Mouse (Mus musculus): Measurements from ENCODE around the gene Gm26620. TPM values are rescaled to one million over a fixed set of nuclear protein-coding genes. Genes with fewer than 3 reads are reported as not detected.

Gm26620 gene
- polyA plus RNA-seq, 1 experiment from 2014 or later: 1.1 TPM

Other genes starting within 250 kb of the Gm26620 start
- gene Olfml2b, start 240.5 kb upstream of the Gm26620 start, polyA plus RNA-seq (2015; fragmentation: Nextera tagmentation; extraction: Ambion mirVana): 11.1 and 12.2 TPM in 2 replicates
- 7.7 and 8.1 TPM in 2 replicates for gene Atf6, start 17.3 kb upstream of the Gm26620 start, polyA plus RNA-seq (2015; fragmentation: Nextera tagmentation; extraction: Ambion mirVana)
- 32.6 and 39.2 TPM in 2 replicates for gene Dusp12, start 475 bp downstream of the Gm26620 start, polyA plus RNA-seq (2015; fragmentation: Nextera tagmentation; extraction: Ambion mirVana)
- 0.22 TPM in 1 of 2 replicates, not detected in the other for gene Fcrlb, start 27.9 kb downstream of the Gm26620 start, polyA plus RNA-seq (2015; fragmentation: Nextera tagmentation; extraction: Ambion mirVana)
- gene Fcrla, start 42.5 kb downstream of the Gm26620 start, polyA plus RNA-seq (2015; fragmentation: Nextera tagmentation; extraction: Ambion mirVana): not detected in 2 replicates
- gene Fcgr2b, start 91.5 kb downstream of the Gm26620 start, polyA plus RNA-seq (2015; fragmentation: Nextera tagmentation; extraction: Ambion mirVana): 0.63 and 1.7 TPM in 2 replicates
- 0.22 and 0.32 TPM in 2 replicates for gene Fcgr4, start 133.9 kb downstream of the Gm26620 start, polyA plus RNA-seq (2015; fragmentation: Nextera tagmentation; extraction: Ambion mirVana)
- 6.7 and 7.6 TPM in 2 replicates for gene Fcgr3, start 179.9 kb downstream of the Gm26620 start, polyA plus RNA-seq (2015; fragmentation: Nextera tagmentation; extraction: Ambion mirVana)
- 5.3 and 6.4 TPM in 2 replicates for gene Cfap126, start 228.9 kb downstream of the Gm26620 start, polyA plus RNA-seq (2015; fragmentation: Nextera tagmentation; extraction: Ambion mirVana)

Data from forebrain, embryonic 16.5 days (tissue).